Mouse (Mus musculus) kidney, postnatal 10 days (tissue): ENCODE data around the gene Ncor2.
A peak's percentile ranks its signal among the peaks of the same experiment; 100 is the strongest.

Experiments
- DNase-seq: peaks from one replicate; pipeline ENCODE4 v3.0.0; 2021; ENCODE audit warnings: mixed read lengths

Gene Ncor2

GRCm38 (mm10) chr5:125124002-125124401, 55.0 kb downstream of the Ncor2 start:
- DNase-seq = no peak

- DNase-seq = peak; percentile 75
These were observed 55.8 kb downstream of the Ncor2 start for GRCm38 (mm10) chr5:125123206-125123605.

GRCm38 (mm10) chr5:125122546-125122945, 56.5 kb downstream of the Ncor2 start:
- DNase-seq = no peak

GRCm38 (mm10) chr5:125122049-125122448, 57.0 kb downstream of the Ncor2 start:
- no peak for DNase-seq

GRCm38 (mm10) chr5:125120517-125121303, 58.3 kb downstream of the Ncor2 start:
- peak; percentile 56 for DNase-seq

GRCm38 (mm10) chr5:125117238-125117637, 61.8 kb downstream of the Ncor2 start:
- DNase-seq = no peak

GRCm38 (mm10) chr5:125113029-125113428, 66.0 kb downstream of the Ncor2 start:
- no peak for DNase-seq

- no peak for DNase-seq
These were observed 66.4 kb downstream of the Ncor2 start for GRCm38 (mm10) chr5:125112588-125112987.

- DNase-seq = peak; percentile 71
These were observed 67.9 kb downstream of the Ncor2 start for GRCm38 (mm10) chr5:125111137-125111536.

- no peak for DNase-seq
These were observed 68.3 kb downstream of the Ncor2 start for GRCm38 (mm10) chr5:125110722-125111121.

- DNase-seq = no peak
These were observed 68.8 kb downstream of the Ncor2 start for GRCm38 (mm10) chr5:125110196-125110595.

GRCm38 (mm10) chr5:125107011-125107651, 71.9 kb downstream of the Ncor2 start:
- peak; percentile 86 for DNase-seq

GRCm38 (mm10) chr5:125106191-125106590, 72.8 kb downstream of the Ncor2 start:
- DNase-seq = peak; percentile 55

- no peak for DNase-seq
These were observed 74.2 kb downstream of the Ncor2 start for GRCm38 (mm10) chr5:125104841-125105240.

- no peak for DNase-seq
These were observed 75.6 kb downstream of the Ncor2 start for GRCm38 (mm10) chr5:125103396-125103795.

- no peak for DNase-seq
These were observed 76.1 kb downstream of the Ncor2 start for GRCm38 (mm10) chr5:125102907-125103306.

- no peak for DNase-seq
These were observed 76.7 kb downstream of the Ncor2 start for GRCm38 (mm10) chr5:125102352-125102751.

GRCm38 (mm10) chr5:125099785-125100350, 79.2 kb downstream of the Ncor2 start:
- no peak for DNase-seq

GRCm38 (mm10) chr5:125098692-125099091, 80.3 kb downstream of the Ncor2 start:
- DNase-seq = no peak

GRCm38 (mm10) chr5:125096368-125096767, 82.7 kb downstream of the Ncor2 start:
- DNase-seq = no peak

GRCm38 (mm10) chr5:125095525-125096175, 83.4 kb downstream of the Ncor2 start:
- DNase-seq = peak; percentile 64

- DNase-seq = no peak
These were observed 85.2 kb downstream of the Ncor2 start for GRCm38 (mm10) chr5:125093795-125094194.

GRCm38 (mm10) chr5:125088076-125088475, 90.9 kb downstream of the Ncor2 start:
- no peak for DNase-seq
